ENCODE assay signal across 7 mouse cellular contexts in genomic region chr19:23055916-23056805, GRCm38 (mm10).
DNase-seq lines count a peak whose midpoint lies in the region; ATAC-seq and TF ChIP-seq lines count a peak whose summit lies in the region.

No protein-coding gene starts in this region.

- H3K4me2 ChIP-seq in hindbrain, postnatal 0 days (ENCODE audit: low read depth, low read length) = peak overlapping the region; percentile 56
- peak overlapping the region; percentile 65 for H3K4me2 ChIP-seq in neural tube, embryonic 15.5 days

- no peak for TF ChIP-seq CTCF in left cerebral cortex, adult 2 months (IDR thresholded peaks at IDR 0.05)
- no peak for TF ChIP-seq CTCF in hindbrain, postnatal 0 days (IDR thresholded peaks at IDR 0.05; ENCODE audit: low read depth)

- DNase-seq in left cerebral cortex, adult 2 months (ENCODE audit: extremely low spot score in 1 of 2, low spot score in 2 of 2) = no peak
- no peak for DNase-seq in left cerebral cortex, adult 9 months (ENCODE audit: low spot score in 2 of 2)
- DNase-seq in forebrain, embryonic 10.5 days (ENCODE audit: extremely low spot score, low spot score) = no peak
- DNase-seq in hindbrain, postnatal 0 days (ENCODE audit: low spot score) = no peak
- no peak for DNase-seq in left cerebral cortex, adult 8-10 months (ENCODE audit: low spot score in 2 of 2)

- peaks cover 6% of the 10 kb centered on the region for H3K27me3 ChIP-seq in forebrain, embryonic 10.5 days (ENCODE audit: poor library complexity, severe bottlenecking)
- H3K27me3 ChIP-seq in hindbrain, postnatal 0 days (ENCODE audit: insufficient read depth, low read length) = no peaks in the 10 kb centered on the region
- no peaks in the 10 kb centered on the region for H3K27me3 ChIP-seq in neural tube, embryonic 15.5 days (replicated peaks)

- peaks cover 26% of the 10 kb centered on the region for H3K4me1 ChIP-seq in forebrain, embryonic 10.5 days
- no peaks in the 10 kb centered on the region for H3K4me1 ChIP-seq in hindbrain, postnatal 0 days (ENCODE audit: insufficient read depth, low read length)
- H3K4me1 ChIP-seq in neural tube, embryonic 15.5 days = peaks cover 25% of the 10 kb centered on the region

- no peak for ATAC-seq in hindbrain, postnatal 0 days
- no peak for ATAC-seq in neural tube, embryonic 15.5 days (ENCODE audit: low FRiP score)
- no peak for ATAC-seq in megakaryocyte progenitor cell, adult 5-6 weeks (replicated peaks; ENCODE audit: poor library complexity)

- H3K27ac ChIP-seq in left cerebral cortex, adult 2 months = peak overlapping the region; percentile 84
- peak overlapping the region; percentile 86 for H3K27ac ChIP-seq in forebrain, embryonic 10.5 days
- peak overlapping the region; percentile 65 for H3K27ac ChIP-seq in hindbrain, postnatal 0 days
- peak overlapping the region; percentile 67 for H3K27ac ChIP-seq in neural tube, embryonic 15.5 days (replicated peaks)

- no peaks in the 10 kb centered on the region for H3K36me3 ChIP-seq in forebrain, embryonic 10.5 days (replicated peaks)
- no peaks in the 10 kb centered on the region for H3K36me3 ChIP-seq in hindbrain, postnatal 0 days (ENCODE audit: insufficient read depth, low read length)
- no peaks in the 10 kb centered on the region for H3K36me3 ChIP-seq in neural tube, embryonic 15.5 days

- 0 out of 2 replicates have a peak overlapping the region, but pooled peaks have one; percentile 28 for H3K9ac ChIP-seq in hindbrain, postnatal 0 days (replicated peaks; ENCODE audit: low read length)
- H3K9ac ChIP-seq in neural tube, embryonic 15.5 days (replicated peaks) = no peak overlapping the region

- H3K4me3 ChIP-seq in left cerebral cortex, adult 2 months = no peak overlapping the region
- H3K4me3 ChIP-seq in forebrain, embryonic 10.5 days = no peak overlapping the region
- no peak overlapping the region for H3K4me3 ChIP-seq in hindbrain, postnatal 0 days (ENCODE audit: low read length)
- no peak overlapping the region for H3K4me3 ChIP-seq in neural tube, embryonic 15.5 days (replicated peaks)

- intact Hi-C loops in left cerebral cortex, adult 2 months (cut with DNase I) = loop anchor here (2.0 to 5.0 kb wide), 2 partner anchors 94 to 115 kb away; no protein-coding TSS in a partner anchor

- H3K9me3 ChIP-seq in forebrain, embryonic 10.5 days = no peaks in the 10 kb centered on the region
- no peaks in the 10 kb centered on the region for H3K9me3 ChIP-seq in hindbrain, postnatal 0 days (ENCODE audit: low read length)
- H3K9me3 ChIP-seq in neural tube, embryonic 15.5 days (replicated peaks) = no peaks in the 10 kb centered on the region

- WGBS in forebrain, embryonic 10.5 days = 81% methylated on average over 5 of the region's 5 CpGs
- 80% methylated on average over 5 of the region's 5 CpGs for WGBS in hindbrain, postnatal 0 days
- 84% methylated on average over 5 of the region's 5 CpGs for WGBS in neural tube, embryonic 15.5 days
